Mouse (Mus musculus) G1E (cell line): ENCODE data around the gene Sh2d4b.

Experiments
- CTCF ChIP-seq: IDR thresholded peaks from 2 replicates; pipeline ENCODE4 v1.5.1; 2012; ENCODE audit warnings: low read depth, low read length, inconsistent platforms, mixed read lengths
- GATA2 ChIP-seq: IDR thresholded peaks from 2 replicates; pipeline ENCODE4 v1.6.1; 2012; ENCODE audit warnings: low read depth, low read length, inconsistent platforms, borderline replicate concordance

DNA sequence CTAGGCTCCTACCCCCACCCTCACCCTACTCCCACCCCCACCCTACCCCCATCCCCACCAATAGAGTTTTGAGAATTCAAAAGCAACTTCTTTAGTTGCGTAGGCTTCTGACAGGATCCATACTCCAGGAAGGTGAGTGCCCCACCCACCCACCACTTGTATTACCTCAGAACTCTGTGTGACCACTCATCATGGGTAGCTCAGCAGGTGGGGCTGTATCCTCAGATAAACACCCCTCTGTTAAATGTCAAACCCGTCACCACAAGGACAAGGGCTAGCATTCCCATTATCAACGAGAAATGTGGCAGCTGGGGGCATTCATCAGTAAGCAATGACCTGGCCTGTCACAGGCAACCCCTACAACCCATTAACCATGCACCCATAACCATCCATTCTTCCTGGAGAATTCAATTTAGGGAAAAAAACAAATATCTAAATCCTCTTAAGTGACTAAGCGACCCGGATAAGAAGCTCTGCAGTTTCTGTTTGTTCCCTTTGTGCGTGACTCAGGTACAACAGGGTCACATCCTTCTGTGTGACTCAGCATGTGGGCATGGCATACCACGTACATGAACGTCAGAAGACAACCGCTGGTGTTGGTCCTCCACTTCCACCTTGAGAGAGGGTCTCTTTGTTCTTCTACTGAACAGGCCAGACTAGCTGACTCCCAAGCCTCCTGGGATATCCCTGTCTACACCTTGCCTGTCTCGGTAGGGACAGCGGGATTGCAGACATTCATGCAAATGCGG lies 9.4 kb upstream of the Sh2d4b start:
- TF ChIP-seq CTCF: no peak
- no peak for TF ChIP-seq GATA2
